Mouse (Mus musculus) erythroblast, embryonic 14.5 days (primary cell): ENCODE measurements around the gene Plekha6. TPM values are rescaled to one million over a fixed set of nuclear protein-coding genes. Genes with fewer than 3 reads are reported as not detected.

Source experiments
- H3K27me3 ChIP-seq: 2 replicates; pipeline ENCODE4 v1.6.1; 2012; ENCODE audit warnings: inconsistent platforms; ENCODE audit not compliant: control insufficient read depth
- H3K36me3 ChIP-seq: 2 replicates; pipeline ENCODE4 v1.6.1; 2012; ENCODE audit warnings: mild to moderate bottlenecking, inconsistent platforms; ENCODE audit not compliant: control insufficient read depth
- H3K4me1 ChIP-seq: 2 replicates; pipeline ENCODE4 v1.6.1; 2012; ENCODE audit warnings: inconsistent platforms; ENCODE audit not compliant: control insufficient read depth
- H3K4me3 ChIP-seq: replicated peaks from 2 replicates; pipeline ENCODE3; 2012; ENCODE audit warnings: moderate library complexity, mild to moderate bottlenecking, inconsistent platforms
- H3K9me3 ChIP-seq: 2 replicates; pipeline ENCODE4 v1.6.1; 2012; ENCODE audit warnings: low read length, inconsistent platforms, mixed read lengths; ENCODE audit not compliant: control insufficient read depth
- GATA1 ChIP-seq: IDR thresholded peaks from 2 replicates; pipeline ENCODE4 v1.6.1; 2012; ENCODE audit warnings: low read length, inconsistent platforms, mixed read lengths
- TAL1 ChIP-seq: IDR thresholded peaks from 3 replicates; pipeline ENCODE4 v1.6.1; 2012; ENCODE audit warnings: low read length, inconsistent platforms, mixed read lengths
- polyA plus RNA-seq: library from polyadenylated mRNA; stranded (reverse); fragments of >175 nt; gene quantifications from 2 replicates; pipeline ENCODE4 v1.2.3, GENCODE M21; 2012

The Plekha6 gene
- polyA plus RNA-seq, 1 experiment, result 0.04 TPM

DNA sequence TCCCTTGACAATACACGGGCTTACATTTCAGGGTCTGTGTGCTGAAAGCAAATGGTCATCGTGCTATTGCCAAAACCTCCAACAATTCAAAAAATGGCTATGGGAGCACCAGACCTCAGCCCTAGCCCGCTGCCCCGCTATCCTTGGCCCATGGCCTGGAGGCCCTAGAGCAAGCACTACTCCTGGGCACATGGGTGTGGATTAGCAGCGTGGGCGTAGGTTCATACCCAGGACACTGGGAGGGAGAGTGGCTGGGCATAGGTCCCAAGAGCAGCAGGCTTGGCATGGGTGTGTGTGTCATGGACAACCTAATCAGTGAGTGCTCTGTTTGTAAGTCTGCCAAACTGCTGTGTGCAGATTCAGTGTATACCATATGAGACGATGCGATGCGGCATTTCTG, 132.4 kb downstream of the Plekha6 start:
- TF ChIP-seq TAL1, result no peak
- no peak for TF ChIP-seq GATA1
- no peaks in the 10 kb centered on the region for H3K9me3 ChIP-seq
- H3K27me3 ChIP-seq, result no peaks in the 10 kb centered on the region
- H3K4me3 ChIP-seq, result no peak overlapping the region
- no peaks in the 10 kb centered on the region; the same call in 1 of the 2 replicates for H3K36me3 ChIP-seq
- no peaks in the 10 kb centered on the region for H3K4me1 ChIP-seq

- no peak overlapping the region for H3K4me3 ChIP-seq
Measured at GRCm38 (mm10) chr1:133298816-133299215, 134.8 kb downstream of the Plekha6 start.

DNA sequence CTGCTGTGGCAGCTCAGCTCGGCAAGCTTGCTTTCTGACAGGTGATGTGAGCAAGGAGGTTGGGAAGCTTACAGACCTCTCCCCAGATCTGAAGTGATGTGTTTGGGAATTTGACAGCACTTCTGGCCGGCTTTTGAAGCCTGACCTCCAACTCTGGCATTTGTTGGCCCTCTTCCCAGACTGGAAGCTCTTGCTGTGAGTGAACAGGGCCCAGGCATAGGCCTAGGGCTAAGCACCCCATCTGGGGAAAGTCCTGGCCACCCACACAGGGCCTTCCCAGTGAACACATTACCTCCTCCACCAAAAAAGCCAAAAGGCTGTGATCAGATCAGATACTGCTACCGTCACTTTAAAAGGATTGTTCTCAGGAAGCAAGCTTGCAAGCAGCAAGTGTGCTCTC, 138.5 kb downstream of the Plekha6 start:
- Histone ChIP-seq H3K4me3 (no peak overlapping the region), H3K9me3 (peaks cover 4% of the 10 kb centered on the region; the same call in 1 of the 2 replicates), H3K4me1 (no peaks in the 10 kb centered on the region), H3K36me3 (no peaks in the 10 kb centered on the region; the same call in 1 of the 2 replicates), H3K27me3 (no peaks in the 10 kb centered on the region)
- TF ChIP-seq GATA1 (no peak), TAL1 (no peak)

More at GRCm38 (mm10) chr1:133298816-133299215, 134.8 kb downstream of the Plekha6 start:
- H3K36me3 ChIP-seq, result no peaks in the 10 kb centered on the region; the same call in 1 of the 2 replicates
- H3K27me3 ChIP-seq, result no peaks in the 10 kb centered on the region
- no peak for TF ChIP-seq GATA1
- TF ChIP-seq TAL1, result no peak
- H3K9me3 ChIP-seq, result no peaks in the 10 kb centered on the region
- H3K4me1 ChIP-seq, result no peaks in the 10 kb centered on the region

DNA sequence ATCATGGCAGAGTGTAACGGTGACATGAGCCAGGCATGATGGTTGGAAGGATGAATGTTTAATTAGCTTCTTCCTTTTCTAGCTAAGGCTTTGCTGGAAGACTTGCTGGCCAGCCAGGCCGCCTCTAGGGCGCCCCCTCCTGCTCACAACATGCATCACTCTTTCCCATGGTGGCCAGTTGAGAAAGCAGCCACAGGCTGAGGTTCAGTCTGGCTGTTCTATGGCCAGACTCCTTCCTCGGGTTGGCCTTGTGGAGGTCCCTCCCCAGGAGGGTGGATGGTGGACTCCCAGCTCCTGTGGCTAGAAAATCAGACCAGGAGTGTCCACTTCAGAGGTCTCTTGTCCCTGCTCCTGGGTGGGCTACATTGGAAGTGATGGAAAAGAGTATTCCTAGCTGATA, 142.8 kb downstream of the Plekha6 start:
- H3K4me3 ChIP-seq, result no peak overlapping the region
- TF ChIP-seq TAL1 (no peak), GATA1 (no peak)

GRCm38 (mm10) chr1:133307318-133307717, 143.3 kb downstream of the Plekha6 start:
- TF ChIP-seq GATA1 (no peak), TAL1 (no peak)
- Histone ChIP-seq H3K27me3 (no peaks in the 10 kb centered on the region), H3K36me3 (no peaks in the 10 kb centered on the region), H3K9me3 (peaks cover 4% of the 10 kb centered on the region; the same call in 1 of the 2 replicates), H3K4me3 (no peak overlapping the region), H3K4me1 (no peaks in the 10 kb centered on the region; the same call in 1 of the 2 replicates)

More for the DNA sequence above, 142.8 kb downstream of the Plekha6 start:
- Histone ChIP-seq H3K4me1 (no peaks in the 10 kb centered on the region), H3K36me3 (no peaks in the 10 kb centered on the region), H3K27me3 (no peaks in the 10 kb centered on the region), H3K9me3 (peaks cover 4% of the 10 kb centered on the region; the same call in 1 of the 2 replicates)

DNA sequence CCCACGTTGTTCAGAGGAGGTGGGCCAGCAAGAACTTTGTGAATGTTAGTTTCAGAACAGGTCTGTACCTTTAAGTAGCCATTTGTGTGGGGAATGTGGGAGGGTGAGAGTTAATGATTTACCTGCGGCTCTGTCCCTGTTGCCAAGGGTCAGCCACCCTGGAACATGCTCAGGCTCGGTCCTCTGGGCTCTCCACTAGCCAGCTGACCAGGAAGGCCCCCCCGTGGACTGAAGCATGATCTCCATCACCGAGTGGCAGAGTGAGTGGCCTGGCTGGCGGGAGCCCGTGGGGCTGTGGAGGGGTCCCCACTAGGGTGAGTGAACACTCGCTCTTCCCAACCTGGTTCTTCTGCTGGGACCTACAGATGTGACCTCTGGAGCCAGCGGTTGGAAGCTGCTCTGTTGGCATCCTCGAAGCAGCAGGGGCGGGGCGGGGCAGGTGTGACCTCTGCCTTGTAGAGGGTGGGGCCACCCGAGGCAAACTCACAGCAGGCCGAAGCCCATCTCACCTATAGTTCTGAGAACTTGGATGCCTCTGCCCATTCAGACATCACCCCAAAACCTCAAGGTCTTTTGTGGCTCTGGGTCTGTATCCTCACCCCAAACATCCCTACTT, 145.8 kb downstream of the Plekha6 start, which contains the start of gene Golt1a:
Golt1a (plus strand) TSS at position 149 of the 616 bp plus-strand sequence.
- H3K9me3 ChIP-seq, result peaks cover 4% of the 10 kb centered on the region; the same call in 1 of the 2 replicates
- H3K36me3 ChIP-seq, result no peaks in the 10 kb centered on the region
- peak within 1 kb of the TSS; percentile 10 for H3K4me3 ChIP-seq
- H3K27me3 ChIP-seq, result no peaks in the 10 kb centered on the region; the same call in 1 of the 2 replicates
- no peaks in the 10 kb centered on the region; the same call in 1 of the 2 replicates for H3K4me1 ChIP-seq
- no peak for TF ChIP-seq TAL1

DNA sequence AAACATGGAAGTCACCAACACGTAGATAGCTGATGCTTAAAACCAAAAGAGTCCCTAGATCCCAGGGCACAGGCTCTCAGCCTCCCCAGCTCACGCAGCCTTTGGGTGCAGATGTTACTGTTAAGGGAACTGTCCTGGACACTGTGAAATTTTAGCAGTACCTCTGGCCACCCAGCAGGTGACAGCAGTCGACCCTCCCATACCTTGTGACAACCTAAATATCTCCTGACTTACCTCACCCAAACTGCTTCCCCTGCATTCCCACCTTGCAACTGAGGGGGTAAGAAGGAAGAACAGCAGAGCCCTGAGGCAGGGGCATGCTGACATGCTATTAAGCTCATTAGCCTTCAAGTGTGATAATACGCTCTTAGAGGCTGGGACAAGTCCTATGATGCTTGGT, 147.2 kb downstream of the Plekha6 start:
- TF ChIP-seq TAL1, result no peak
- Histone ChIP-seq H3K27me3 (no peaks in the 10 kb centered on the region; the same call in 1 of the 2 replicates), H3K36me3 (no peaks in the 10 kb centered on the region), H3K4me1 (no peaks in the 10 kb centered on the region; the same call in 1 of the 2 replicates), H3K9me3 (no peaks in the 10 kb centered on the region), H3K4me3 (no peak overlapping the region)

DNA sequence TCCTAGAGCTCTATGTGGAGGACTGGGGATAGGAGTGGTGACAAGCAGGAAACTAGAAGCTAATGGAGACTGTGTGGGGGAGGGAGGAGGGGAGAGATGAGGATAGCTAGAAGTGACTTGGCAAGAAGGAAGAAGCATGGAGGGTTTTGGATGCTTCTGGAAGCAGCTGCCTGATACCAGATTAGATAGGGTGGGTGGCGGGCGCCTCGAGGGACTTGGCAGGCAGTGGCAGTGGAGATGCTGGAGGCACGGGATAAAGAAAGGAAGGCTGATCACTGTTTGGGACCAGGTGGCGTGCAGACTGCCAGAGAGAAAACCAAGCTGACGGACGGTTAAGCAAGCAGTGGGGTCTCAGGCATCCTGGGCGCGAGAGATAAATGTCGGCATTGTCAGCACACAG, 147.9 kb downstream of the Plekha6 start:
- TF ChIP-seq GATA1 (no peak), TAL1 (no peak)
- Histone ChIP-seq H3K9me3 (no peaks in the 10 kb centered on the region), H3K4me3 (no peak overlapping the region), H3K36me3 (no peaks in the 10 kb centered on the region), H3K27me3 (no peaks in the 10 kb centered on the region; the same call in 1 of the 2 replicates), H3K4me1 (no peaks in the 10 kb centered on the region; the same call in 1 of the 2 replicates)

DNA sequence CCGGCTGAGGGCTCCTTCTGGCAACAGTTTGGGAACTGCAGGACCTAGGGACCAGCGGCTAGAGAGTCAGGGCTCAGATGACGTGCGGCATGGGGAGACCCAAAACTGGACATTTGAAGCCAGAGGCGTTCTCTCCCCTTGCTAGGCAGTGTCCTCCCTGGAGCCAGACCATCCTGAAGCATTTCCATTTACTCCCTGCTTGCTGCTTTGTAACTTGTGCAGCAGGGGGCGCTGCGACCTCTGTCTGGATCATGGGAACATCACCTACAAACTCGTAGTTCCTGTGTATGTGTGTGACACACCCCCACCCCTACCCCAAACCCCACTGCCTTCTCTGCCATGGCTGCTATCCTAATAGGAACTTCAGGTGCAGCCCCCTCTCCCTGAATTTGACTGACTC, 150.4 kb downstream of the Plekha6 start:
- Histone ChIP-seq H3K4me3 (no peak overlapping the region), H3K27me3 (no peaks in the 10 kb centered on the region; the same call in 1 of the 2 replicates), H3K36me3 (no peaks in the 10 kb centered on the region), H3K9me3 (peaks cover 12% of the 10 kb centered on the region), H3K4me1 (no peaks in the 10 kb centered on the region; the same call in 1 of the 2 replicates)
- TF ChIP-seq GATA1, result no peak
- TF ChIP-seq TAL1, result no peak

DNA sequence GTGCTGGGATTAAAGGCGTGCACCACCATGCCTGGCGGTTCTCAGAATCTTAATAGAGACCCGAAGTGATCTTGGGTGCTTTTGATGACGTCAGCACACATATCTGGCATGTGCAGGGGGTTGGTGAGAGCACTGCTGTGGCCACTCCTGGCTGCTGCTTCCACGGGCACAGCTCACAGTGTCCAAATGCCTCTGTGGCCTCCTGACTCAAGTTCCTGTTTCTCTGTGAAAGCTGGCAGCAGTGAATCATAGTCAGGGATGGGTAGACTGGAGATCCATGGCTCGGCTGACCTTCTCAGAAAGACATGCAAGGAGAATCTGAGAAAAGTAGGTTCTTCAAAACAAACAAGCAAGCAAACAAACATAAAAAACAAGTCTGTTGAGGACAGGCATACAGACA, 151.8 kb downstream of the Plekha6 start:
- TF ChIP-seq TAL1, result no peak

More for the DNA sequence above, 151.8 kb downstream of the Plekha6 start:
- Histone ChIP-seq H3K36me3 (no peaks in the 10 kb centered on the region; the same call in 1 of the 2 replicates), H3K27me3 (no peaks in the 10 kb centered on the region; the same call in 1 of the 2 replicates), H3K4me3 (no peak overlapping the region), H3K4me1 (no peaks in the 10 kb centered on the region; the same call in 1 of the 2 replicates), H3K9me3 (peaks cover 18% of the 10 kb centered on the region)
